Comparison of ENCODE assay signal across 8 mouse cellular contexts in genomic region chr7:25179606-25180161, GRCm38 (mm10). TPM values are rescaled to one million over a fixed set of nuclear protein-coding genes. Genes with fewer than 3 reads are reported as not detected.
DNase-seq lines count a peak whose midpoint lies in the region; ATAC-seq and TF ChIP-seq lines count a peak whose summit lies in the region.

Gene Pou2f2, minus strand, starts transcription at chr7:25179726.

- intact Hi-C loops in gastrocnemius, postnatal 14 days (cut with DNase I; ENCODE audit: low total_unique reads), result loop anchor here (2.0 kb wide), 1 partner anchor 47 kb away; no protein-coding TSS in a partner anchor
- intact Hi-C loops in left cerebral cortex, postnatal 14 days (cut with DNase I), result no loop called here

- TF ChIP-seq CTCF in cortical plate, adult 2 months (IDR thresholded peaks at IDR 0.05; ENCODE audit: extremely low read depth, insufficient read depth, low read length), result no peak

- H3K9me3 ChIP-seq in intestine, embryonic 14.5 days (ENCODE audit: control insufficient read depth, low read length), result no peaks in the 10 kb centered on the region
- no peaks in the 10 kb centered on the region for H3K9me3 ChIP-seq in megakaryocyte, embryonic 14.5 days

- DNase-seq in adrenal gland, adult (ENCODE audit: inconsistent age in 2 of 2, low spot score in 1 of 2), result peak; percentile 72 to 83
- DNase-seq in gastrocnemius, postnatal 14 days, result peak; percentile 74
- DNase-seq in intestine, embryonic 14.5 days (ENCODE audit: low spot score), result peak; percentile 86
- DNase-seq in left cerebral cortex, postnatal 14 days (ENCODE audit: low spot score in 2 of 2), result peak; percentile 89 to 92
- peak; percentile 85 for DNase-seq in right cerebral cortex, adult 2 months (ENCODE audit: low spot score in 2 of 2)
- peak; percentile 62 for DNase-seq in yolk sac, embryonic 10.5 days (ENCODE audit: low spot score)

- H3K9ac ChIP-seq in intestine, embryonic 14.5 days (ENCODE audit: low read length), result no peak within 1 kb of the TSS

- H3K27ac ChIP-seq in cortical plate, adult 2 months (ENCODE audit: insufficient read depth, low read length), result peak within 1 kb of the TSS; percentile 98
- H3K27ac ChIP-seq in intestine, embryonic 14.5 days (ENCODE audit: low read depth), result no peak within 1 kb of the TSS

- H3K4me3 ChIP-seq in cortical plate, adult 2 months (ENCODE audit: insufficient read depth, low read length), result peak within 1 kb of the TSS; percentile 66
- H3K4me3 ChIP-seq in intestine, embryonic 14.5 days (ENCODE audit: low read depth, low read length), result peak within 1 kb of the TSS; percentile 42
- peak within 1 kb of the TSS; percentile 93 for H3K4me3 ChIP-seq in megakaryocyte, embryonic 14.5 days (replicated peaks)

- peak; percentile 87 for ATAC-seq in intestine, embryonic 14.5 days (replicated peaks; ENCODE audit: low FRiP score, low TSS enrichment, low read depth)

- WGBS in intestine, embryonic 14.5 days, result under 1% methylated on average over 50 of the region's 56 CpGs

- peaks cover 90% of the 10 kb centered on the region for H3K27me3 ChIP-seq in intestine, embryonic 14.5 days (replicated peaks; ENCODE audit: control insufficient read depth, insufficient read depth, low read length)
- H3K27me3 ChIP-seq in megakaryocyte, embryonic 14.5 days (replicated peaks), result peaks cover 45% of the 10 kb centered on the region

- no peaks in the 10 kb centered on the region; the same call in 1 of the 2 replicates for H3K4me1 ChIP-seq in cortical plate, adult 2 months (ENCODE audit: control insufficient read depth, insufficient read depth, low read length)
- peaks cover 9% of the 10 kb centered on the region; the same call in 1 of the 2 replicates for H3K4me1 ChIP-seq in intestine, embryonic 14.5 days (replicated peaks; ENCODE audit: control insufficient read depth, insufficient read depth, low read length)
- H3K4me1 ChIP-seq in megakaryocyte, embryonic 14.5 days, result peaks cover 88% of the 10 kb centered on the region

- H3K4me2 ChIP-seq in intestine, embryonic 14.5 days (ENCODE audit: low read length), result peak within 1 kb of the TSS; percentile 86

- no peak for TF ChIP-seq POLR2A in cortical plate, adult 2 months (IDR thresholded peaks at IDR 0.05; ENCODE audit: extremely low read depth, insufficient read depth, low read length)

- no peaks in the 10 kb centered on the region for H3K36me3 ChIP-seq in intestine, embryonic 14.5 days (ENCODE audit: control insufficient read depth, insufficient read depth, low read length)
- H3K36me3 ChIP-seq in megakaryocyte, embryonic 14.5 days (replicated peaks; ENCODE audit: low read length), result peaks cover 18% of the 10 kb centered on the region

RNA-seq across cellular contexts. Expression of gene Pou2f2, which starts in this region (rescaled TPM):
- polyA plus RNA-seq in cortical plate, adult 2 months (2012; rRNA removed), result 10.5 and 10.7 TPM in 2 replicates
- under 1 TPM; 0.13 to 0.35 TPM for total RNA-seq in gastrocnemius, postnatal 14 days (2021)
- 2.1 and 2.2 TPM in 2 replicates for polyA plus RNA-seq in intestine, embryonic 14.5 days (2014; fragmentation: Nextera tagmentation; extraction: Ambion mirVana)
- total RNA-seq in left cerebral cortex, postnatal 14 days (2021), result 10 to 100 TPM; 11.5 to 13.0 TPM
- 141 and 174 TPM in 2 replicates for polyA plus RNA-seq in megakaryocyte, embryonic 14.5 days (2012; ENCODE audit: insufficient read depth, low replicate concordance)

Comparison
In these comparisons a context has a peak if more than half of its experiments do, and no peak if none do; other contexts are left out.
1. RNA of gene Pou2f2 (total RNA-seq): 11.5 to 13.0 TPM in left cerebral cortex, postnatal 14 days; 0.13 to 0.35 TPM in gastrocnemius, postnatal 14 days; every median in the first group is over 4 times any median in the second.
2. RNA of gene Pou2f2 (polyA plus RNA-seq): 141 to 174 TPM in megakaryocyte, embryonic 14.5 days; 10.5 to 10.7 TPM in cortical plate, adult 2 months and 2.1 to 2.2 TPM in intestine, embryonic 14.5 days; every median in the first group is over 10 times any median in the second.
3. Peak in DNase-seq in gastrocnemius, postnatal 14 days; RNA of the gene not detected or under 1 TPM.
4. H3K4me3 ChIP-seq: peak in every context shown above with its lines; median percentile 93 in megakaryocyte, embryonic 14.5 days; 66 in cortical plate, adult 2 months; 42 in intestine, embryonic 14.5 days.
5. Peak in every context shown above with its lines, with median percentiles within 50 percentile points of each other: DNase-seq.